Mouse (Mus musculus): Measurements from ENCODE around the gene Mif4gd. TPM values are rescaled to one million over a fixed set of nuclear protein-coding genes. Genes with fewer than 3 reads are reported as not detected.

Mif4gd gene
- total and polyA plus RNA-seq, 3 experiments: 42.0 to 62.9 TPM; not detected in 1

DNA sequence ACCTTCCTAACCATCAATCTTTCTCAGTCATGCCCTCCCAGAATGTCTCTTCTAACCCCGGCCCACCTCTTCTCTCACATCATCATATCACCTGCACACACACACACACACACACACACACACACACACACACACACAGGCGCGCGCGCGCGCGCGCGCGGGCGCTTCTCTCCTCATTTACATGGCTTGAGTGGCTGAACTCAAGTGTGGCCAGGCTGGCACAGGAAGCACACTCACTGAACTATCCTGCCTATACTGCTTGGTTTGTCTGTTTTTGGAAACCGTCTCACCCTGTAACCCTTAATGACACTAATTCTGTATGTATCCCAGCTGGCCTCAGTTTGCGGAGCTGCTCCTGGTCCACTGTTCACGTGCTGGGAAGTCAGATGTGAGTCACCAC is 12.0 kb downstream of the Mif4gd start:
- peak overlapping the region; percentile 28 for H3K9ac ChIP-seq (ENCODE audit: control insufficient read depth, low read depth, low read length, poor library complexity, severe bottlenecking)
- no peak for DNase-seq (ENCODE audit: low read depth, low spot score)
- H3K9me3 ChIP-seq (replicated peaks; ENCODE audit: insufficient read depth, low read length): no peaks in the 10 kb centered on the region
- peak; percentile 35; the same call in 1 of the 2 replicates for TF ChIP-seq POLR2AphosphoS2 (IDR thresholded peaks at IDR 0.05; ENCODE audit: low read length)
- TF ChIP-seq MXI1 (IDR thresholded peaks at IDR 0.05; ENCODE audit: low read depth, low read length): no peak; the same call in 1 of the 2 replicates
- H3K36me3 ChIP-seq (ENCODE audit: control insufficient read depth in 1 of 2, insufficient read depth in 2 of 2, low read length in 2 of 2): peaks cover 9 to 37% of the 10 kb centered on the region in 2 experiments
- no peaks in the 10 kb centered on the region for H3K27me3 ChIP-seq (ENCODE audit: control insufficient read depth in 1 of 2, insufficient read depth in 2 of 2, low read length in 2 of 2)
- H3K4me3 ChIP-seq (ENCODE audit: control insufficient read depth in 1 of 2, insufficient read depth in 1 of 2, low read depth in 2 of 2, low read length in 2 of 2): no peak overlapping the region
- H3K4me1 ChIP-seq (ENCODE audit: control insufficient read depth in 1 of 2, insufficient read depth in 2 of 2, low read length in 2 of 2): peaks cover 9 to 41% of the 10 kb centered on the region in 2 experiments
- H3K27ac ChIP-seq (ENCODE audit: control insufficient read depth, low read depth, low read length): peak overlapping the region; percentile 35; the same call in 1 of the 2 replicates
- H3K79me2 ChIP-seq (ENCODE audit: control insufficient read depth, insufficient read depth, low read length, poor library complexity): peaks cover 81% of the 10 kb centered on the region

DNA sequence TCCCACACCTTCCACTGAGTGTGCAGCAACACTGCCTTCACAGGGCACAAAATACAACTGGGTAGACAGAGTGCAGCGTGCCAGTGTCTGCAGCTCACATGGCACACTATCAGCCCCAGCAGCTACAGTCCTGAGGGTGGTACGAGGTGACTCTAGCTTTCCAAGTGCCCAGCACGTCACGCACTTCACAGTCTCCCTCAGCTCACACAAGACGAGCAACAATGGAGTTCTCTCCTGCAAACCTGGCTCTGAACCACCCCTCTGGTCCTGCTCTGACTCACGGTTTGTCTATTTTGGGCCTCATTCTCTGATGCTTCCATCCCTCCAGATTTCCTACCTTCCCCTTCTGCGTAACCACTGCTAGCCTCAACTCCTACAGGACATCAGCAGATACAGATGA is 13.0 kb downstream of the Mif4gd start:
- Histone ChIP-seq H3K79me2 (ENCODE audit: control insufficient read depth, insufficient read depth, low read length, poor library complexity) (peaks cover 71% of the 10 kb centered on the region), H3K36me3 (ENCODE audit: control insufficient read depth in 1 of 2, insufficient read depth in 2 of 2, low read length in 2 of 2) (peaks cover 11 to 29% of the 10 kb centered on the region in 2 experiments), H3K4me1 (ENCODE audit: control insufficient read depth in 1 of 2, insufficient read depth in 2 of 2, low read length in 2 of 2) (peaks cover 7 to 32% of the 10 kb centered on the region in 2 experiments), H3K27ac (ENCODE audit: control insufficient read depth, low read depth, low read length) (no peak overlapping the region), H3K9ac (ENCODE audit: control insufficient read depth, low read depth, low read length, poor library complexity, severe bottlenecking) (no peak overlapping the region), H3K27me3 (ENCODE audit: control insufficient read depth in 1 of 2, insufficient read depth in 2 of 2, low read length in 2 of 2) (no peaks in the 10 kb centered on the region), H3K4me3 (ENCODE audit: control insufficient read depth in 1 of 2, insufficient read depth in 1 of 2, low read depth in 2 of 2, low read length in 2 of 2) (no peak overlapping the region), H3K9me3 (replicated peaks; ENCODE audit: insufficient read depth, low read length) (no peaks in the 10 kb centered on the region)
- no peak for TF ChIP-seq ZMIZ1 (IDR thresholded peaks at IDR 0.05; ENCODE audit: low read depth, low read length)
- no peak for TF ChIP-seq ZNF384 (IDR thresholded peaks at IDR 0.05; ENCODE audit: low read depth, low read length)
- no peak for TF ChIP-seq GATA1 (IDR thresholded peaks at IDR 0.05; ENCODE audit: low read depth, low read length)
- TF ChIP-seq UBTF (IDR thresholded peaks at IDR 0.05; ENCODE audit: borderline replicate concordance, insufficient read depth, low read depth, low read length): no peak
- no peak for TF ChIP-seq SMC3 (IDR thresholded peaks at IDR 0.05; ENCODE audit: low read depth, low read length)
- TF ChIP-seq RCOR1 (IDR thresholded peaks at IDR 0.05; ENCODE audit: low read depth, low read length): no peak
- no peak for TF ChIP-seq USF2 (IDR thresholded peaks at IDR 0.05; ENCODE audit: borderline replicate concordance in 1 of 2, insufficient read depth in 1 of 2, low read depth in 1 of 2, low read length in 2 of 2)
- TF ChIP-seq POLR2AphosphoS2 (IDR thresholded peaks at IDR 0.05; ENCODE audit: low read length): no peak
- no peak for TF ChIP-seq MXI1 (IDR thresholded peaks at IDR 0.05; ENCODE audit: low read depth, low read length)
- TF ChIP-seq MAX (IDR thresholded peaks at IDR 0.05; ENCODE audit: low read length): no peak
- no peak for DNase-seq (ENCODE audit: low read depth, low spot score)

DNA sequence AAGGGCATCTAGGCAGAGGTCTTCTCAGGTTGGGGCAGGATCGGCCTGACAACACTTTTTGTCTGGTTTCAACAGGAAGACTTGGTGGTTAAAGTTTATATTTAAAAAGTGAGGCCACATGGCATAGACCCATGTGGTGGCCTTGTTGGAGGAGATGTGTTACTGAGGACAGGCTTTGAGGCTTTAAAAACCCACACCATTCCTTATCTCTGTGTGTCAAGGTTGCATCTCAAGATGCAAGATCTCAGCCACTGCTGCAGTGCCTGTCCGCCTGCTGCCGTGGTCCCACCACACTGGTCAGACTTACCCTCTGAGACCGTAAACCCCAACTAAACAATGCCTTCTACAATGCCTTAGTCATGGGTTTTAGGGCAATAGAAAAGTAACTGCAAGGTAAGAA is 14.5 kb downstream of the Mif4gd start:
- Histone ChIP-seq H3K4me1 (ENCODE audit: control insufficient read depth in 1 of 2, insufficient read depth in 2 of 2, low read length in 2 of 2) (peaks cover 7 to 32% of the 10 kb centered on the region in 2 experiments), H3K27me3 (ENCODE audit: control insufficient read depth in 1 of 2, insufficient read depth in 2 of 2, low read length in 2 of 2) (no peaks in the 10 kb centered on the region), H3K36me3 (ENCODE audit: control insufficient read depth in 1 of 2, insufficient read depth in 2 of 2, low read length in 2 of 2) (peaks cover 19 to 29% of the 10 kb centered on the region in 2 experiments), H3K79me2 (ENCODE audit: control insufficient read depth, insufficient read depth, low read length, poor library complexity) (peaks cover 58% of the 10 kb centered on the region), H3K9ac (ENCODE audit: control insufficient read depth, low read depth, low read length, poor library complexity, severe bottlenecking) (no peak overlapping the region), H3K9me3 (replicated peaks; ENCODE audit: insufficient read depth, low read length) (no peaks in the 10 kb centered on the region), H3K4me3 (ENCODE audit: control insufficient read depth in 1 of 2, insufficient read depth in 1 of 2, low read depth in 2 of 2, low read length in 2 of 2) (no peak overlapping the region), H3K27ac (ENCODE audit: control insufficient read depth, low read depth, low read length) (no peak overlapping the region)
- TF ChIP-seq SMC3 (IDR thresholded peaks at IDR 0.05; ENCODE audit: low read depth, low read length) (no peak), SIN3A (IDR thresholded peaks at IDR 0.05; ENCODE audit: low read length) (peak; percentile 21; the same call in 1 of the 2 replicates), ZNF384 (IDR thresholded peaks at IDR 0.05; ENCODE audit: low read depth, low read length) (peak; percentile 86), POLR2AphosphoS2 (IDR thresholded peaks at IDR 0.05; ENCODE audit: low read length) (0 out of 2 replicates have a peak, but pooled peaks have one; percentile 12), MXI1 (IDR thresholded peaks at IDR 0.05; ENCODE audit: low read depth, low read length) (peak; percentile 75; the same call in 1 of the 2 replicates), CTCF (IDR thresholded peaks at IDR 0.05 in 2 of 3, conservative IDR thresholded peaks at IDR 0.05 in 1 of 3; ENCODE audit: control insufficient read depth in 1 of 3, insufficient read depth in 1 of 3, low read depth in 2 of 3, low read length in 3 of 3, poor library complexity in 1 of 3, severe bottlenecking in 1 of 3) (no peak), TCF12 (IDR thresholded peaks at IDR 0.05; ENCODE audit: low read depth, low read length) (0 out of 2 replicates have a peak, but pooled peaks have one; percentile 6), MAFK (IDR thresholded peaks at IDR 0.05; ENCODE audit: borderline replicate concordance, low read depth, low read length) (no peak)
- no peak for DNase-seq (ENCODE audit: low read depth, low spot score)

Data from MEL (cell line).